Mouse (Mus musculus): ENCODE measurements around the gene Rfng. TPM values are rescaled to one million over a fixed set of nuclear protein-coding genes. Genes with fewer than 3 reads are reported as not detected.
"Not testable (repeated sequence)": the region's sequence is repeated elsewhere in the genome, so short reads cannot be mapped to it uniquely, and the experiment has no call there.

Rfng gene
- total RNA-seq, 4 experiments from 2014 or later, result 10.1 to 11.3 (median 11.2) TPM

DNA sequence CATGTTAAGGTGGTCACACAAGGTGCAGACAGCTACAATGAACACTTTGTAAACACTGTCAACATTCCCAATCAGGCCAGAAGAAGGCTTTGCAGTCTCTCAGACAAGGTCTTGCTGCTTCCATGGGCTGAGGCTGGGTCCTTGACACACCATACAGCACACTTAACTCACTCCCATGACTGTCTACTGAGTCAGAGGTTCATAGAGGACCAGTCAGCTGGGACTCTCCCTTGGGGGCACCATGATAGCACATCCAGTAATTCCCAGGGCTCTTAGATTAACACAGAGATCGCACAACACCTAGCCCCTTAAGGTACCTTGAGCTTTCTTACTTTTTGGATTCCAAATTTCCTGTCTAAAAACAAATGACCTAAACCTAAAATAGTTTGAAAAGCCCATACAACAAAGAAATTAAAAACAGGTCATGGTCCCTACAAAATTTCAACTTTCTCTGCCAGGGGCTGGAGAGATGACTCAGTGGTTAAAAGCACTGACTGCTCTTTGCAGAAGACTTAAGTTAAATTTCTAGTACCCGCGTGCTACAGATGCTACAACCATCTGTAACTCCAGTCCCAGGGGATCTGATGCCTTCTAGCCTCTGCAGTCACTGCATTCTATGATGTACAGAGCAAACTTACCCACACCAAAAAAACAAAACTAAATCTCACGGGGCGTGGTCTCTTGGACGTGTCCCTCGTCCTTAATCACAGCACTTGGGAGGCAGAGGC, 10.4 kb downstream of the Rfng start:
- DNase-seq (ENCODE audit: low spot score), result no peak

DNA sequence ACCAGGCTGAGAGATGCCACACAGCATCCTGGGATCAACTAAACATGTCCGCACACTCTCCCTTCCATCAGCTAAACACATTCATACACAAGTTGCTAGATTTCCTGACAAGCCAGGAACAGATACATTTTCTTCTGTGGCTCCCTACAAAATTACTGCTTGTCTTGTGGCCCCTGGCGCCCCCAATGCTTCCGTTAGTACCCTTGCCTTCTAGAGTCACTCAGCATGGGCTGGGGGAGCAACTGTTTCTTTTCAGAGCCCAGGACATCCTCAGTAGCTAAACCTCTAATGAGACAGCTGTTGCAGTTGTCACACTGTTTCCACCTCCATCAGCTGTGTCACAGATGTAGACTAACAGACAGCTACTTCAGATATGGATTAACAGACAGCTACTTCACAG, 11.3 kb downstream of the Rfng start:
- DNase-seq (ENCODE audit: low spot score), result no peak

DNA sequence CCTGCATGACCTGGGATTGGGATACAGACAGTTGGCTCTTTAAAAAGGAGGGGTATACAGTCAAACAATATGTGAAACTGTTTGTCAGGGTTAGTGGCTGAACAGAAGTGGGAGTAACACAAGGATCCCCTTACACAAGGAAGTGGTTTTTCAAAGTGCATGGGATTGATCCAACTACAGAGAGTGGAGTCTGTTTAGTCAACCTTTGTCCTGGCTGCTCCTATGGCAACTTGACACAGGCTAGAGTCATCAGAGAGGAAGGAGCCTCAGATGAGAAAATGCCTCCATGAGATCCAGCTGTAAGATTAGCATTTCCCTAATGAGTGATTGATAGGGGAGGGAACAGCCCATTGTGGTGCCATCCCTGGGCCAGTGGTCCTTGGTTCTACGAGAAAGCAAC, 15.8 kb downstream of the Rfng start:
- no peak for DNase-seq (ENCODE audit: low spot score)

DNA sequence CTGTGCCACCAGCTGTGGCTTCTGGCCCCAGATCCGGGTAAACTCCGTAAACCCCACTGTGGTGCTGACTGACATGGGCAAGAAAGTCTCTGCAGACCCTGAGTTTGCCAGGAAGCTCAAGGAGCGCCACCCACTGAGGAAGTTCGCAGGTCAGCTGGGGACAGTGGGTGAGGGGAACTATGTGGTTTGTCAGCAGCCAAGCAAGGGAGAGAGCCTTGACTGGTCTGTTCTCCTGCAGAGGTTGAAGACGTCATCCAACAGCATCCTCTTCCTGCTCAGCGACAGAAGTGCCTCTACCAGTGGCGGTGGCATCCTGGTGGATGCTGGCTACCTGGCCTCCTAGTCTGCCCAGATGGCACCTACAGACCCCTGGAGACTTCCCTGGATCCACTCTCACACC, 17.0 kb downstream of the Rfng start:
- not testable (repeated sequence) for DNase-seq (ENCODE audit: low spot score)

DNA sequence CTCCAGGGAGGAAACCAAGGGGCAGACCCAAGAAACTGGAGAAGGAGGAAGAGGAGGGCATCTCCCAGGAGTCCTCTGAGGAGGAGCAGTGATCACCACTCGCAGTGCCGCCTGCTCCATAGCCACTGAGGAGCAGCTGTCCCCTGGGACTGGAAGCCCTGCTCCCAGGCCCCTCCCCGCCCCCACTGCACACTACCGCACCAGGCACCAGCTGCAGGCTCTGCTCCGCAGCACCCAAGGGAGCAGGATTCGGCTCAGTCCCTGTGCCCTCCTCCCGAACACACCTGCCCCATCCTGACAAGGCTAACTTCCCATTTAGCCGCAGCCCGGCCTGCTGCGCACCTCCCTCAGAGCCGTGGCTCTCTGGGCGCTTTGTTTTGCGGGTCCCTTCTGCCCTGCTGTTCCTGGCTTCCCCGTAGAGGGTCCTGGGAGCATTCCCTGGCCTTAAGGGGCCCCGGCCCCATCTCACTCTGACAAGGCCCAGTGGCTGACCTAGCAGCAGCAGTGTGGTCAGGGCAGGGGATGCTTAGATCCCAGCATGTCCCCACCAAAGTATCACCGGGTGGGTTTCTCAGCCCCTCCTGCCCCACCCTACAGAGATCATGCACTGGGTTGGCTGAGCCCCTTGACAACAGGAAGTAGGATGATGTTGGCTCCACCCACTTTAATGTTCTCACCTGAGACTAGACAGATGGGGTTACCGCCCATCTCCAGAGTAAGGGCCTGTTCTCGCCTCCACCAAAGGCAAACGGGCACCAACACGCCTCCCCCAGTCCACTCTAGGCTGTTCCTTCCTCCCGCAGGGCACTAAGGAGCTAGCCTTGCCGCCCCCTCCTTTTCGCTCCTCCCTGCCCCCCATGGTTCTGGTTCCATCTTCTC, 20.6 kb downstream of the Rfng start:
- not testable (repeated sequence) for DNase-seq (ENCODE audit: low spot score)

DNA sequence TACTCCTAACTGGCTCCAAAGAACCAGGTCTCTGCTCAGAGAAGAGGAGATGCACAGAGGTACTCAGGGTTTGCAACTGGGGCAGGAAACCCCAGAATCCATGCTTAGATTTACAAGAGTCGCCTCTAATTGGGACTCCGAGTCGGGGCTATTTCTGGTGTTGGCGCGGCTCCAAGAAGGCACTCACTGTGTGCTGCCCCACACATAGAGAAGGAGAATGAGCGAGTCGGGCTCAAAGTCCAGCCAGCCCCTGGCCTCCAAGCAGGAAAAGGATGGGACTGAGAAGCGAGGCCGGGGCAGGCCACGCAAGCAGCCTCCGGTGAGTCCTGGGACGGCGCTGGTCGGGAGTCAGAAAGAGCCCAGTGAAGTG, 21.4 kb downstream of the Rfng start, which contains the start of gene Hmga1b:
TSS of gene Hmga1b (plus strand) at position 123 of the 370 bp plus-strand sequence.
- not testable (repeated sequence) for DNase-seq (ENCODE audit: low spot score)

DNA sequence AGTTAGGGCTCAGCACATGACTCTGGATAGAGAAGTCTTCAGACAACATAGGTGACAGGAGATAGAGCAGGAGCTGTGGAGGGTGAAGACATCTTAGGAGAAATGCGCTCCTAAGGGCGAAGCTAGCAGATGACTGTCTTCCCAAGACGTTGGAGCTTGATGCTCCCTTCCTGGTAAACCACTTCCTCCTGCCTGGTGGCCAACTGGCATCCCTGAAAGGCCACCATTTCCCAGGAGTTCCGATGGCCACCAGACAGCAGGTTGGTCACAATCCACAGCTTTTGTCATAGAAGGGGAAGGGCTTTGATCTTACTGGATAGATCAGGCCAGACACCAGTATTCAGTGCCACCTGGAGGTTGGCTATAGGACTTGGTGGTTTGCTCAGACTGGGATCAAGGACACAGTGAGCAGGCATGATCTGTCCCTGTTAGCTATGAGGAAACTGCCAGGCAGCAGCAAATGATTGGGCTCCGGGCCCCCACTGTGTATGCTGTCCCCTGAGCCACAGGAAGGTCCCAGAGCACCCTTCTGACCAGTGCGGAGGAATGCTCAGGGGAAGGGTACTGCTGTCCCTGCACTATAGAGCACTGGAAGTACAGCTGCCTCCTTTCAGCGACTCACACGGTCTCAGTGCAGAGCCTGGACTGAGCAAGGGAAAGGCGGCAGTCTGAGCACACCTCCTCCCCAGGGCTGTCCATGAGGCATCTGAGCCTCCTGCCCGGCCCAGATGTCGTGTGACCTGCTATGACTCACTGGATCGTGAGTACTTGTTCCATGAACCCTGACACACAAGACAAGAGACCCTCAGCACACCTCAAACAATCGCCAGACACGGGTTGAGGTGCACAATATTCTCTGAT, 22.0 kb downstream of the Rfng start:
- DNase-seq (ENCODE audit: low spot score), result no peak

DNA sequence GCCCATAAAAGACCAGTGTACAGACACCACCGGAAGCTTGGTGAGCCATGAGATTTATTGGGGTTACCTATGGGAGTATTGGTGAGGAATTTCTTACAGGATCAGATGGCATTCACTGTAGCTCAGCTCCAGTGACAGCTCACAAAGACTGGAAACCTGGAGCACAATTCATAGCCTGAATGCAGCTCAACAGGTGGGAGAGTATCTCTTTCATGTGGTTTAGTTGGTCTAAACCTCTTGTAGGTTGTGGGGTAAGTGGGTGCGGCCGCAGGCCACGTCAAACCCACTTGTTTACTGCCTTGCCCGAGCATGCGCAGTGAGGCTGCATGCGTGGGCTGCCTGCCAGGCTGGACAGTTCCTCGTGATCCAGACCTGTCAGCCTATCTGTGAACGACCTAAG, 23.8 kb downstream of the Rfng start:
- no peak for DNase-seq (ENCODE audit: low spot score)

DNA sequence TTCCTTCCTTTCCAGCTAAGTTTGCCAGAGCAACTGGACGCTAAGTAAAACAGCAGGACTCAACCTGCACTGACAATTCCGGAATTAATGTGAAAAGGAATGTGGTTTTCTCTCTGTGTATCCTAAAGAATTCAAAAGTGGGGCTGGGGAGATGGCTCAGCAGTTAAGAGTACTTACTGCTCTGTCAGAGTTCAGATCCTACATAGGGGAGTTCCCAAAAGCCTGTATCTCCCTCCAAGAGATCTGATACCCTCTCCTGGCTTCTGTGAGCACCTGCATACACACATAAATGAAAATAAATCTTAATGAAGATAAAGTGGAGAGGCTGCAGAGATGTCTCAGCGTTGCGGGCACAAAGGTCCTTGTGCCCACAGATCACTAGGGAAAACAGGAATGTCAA, 32.4 kb downstream of the Rfng start:
- no peak for DNase-seq (ENCODE audit: low spot score)

DNA sequence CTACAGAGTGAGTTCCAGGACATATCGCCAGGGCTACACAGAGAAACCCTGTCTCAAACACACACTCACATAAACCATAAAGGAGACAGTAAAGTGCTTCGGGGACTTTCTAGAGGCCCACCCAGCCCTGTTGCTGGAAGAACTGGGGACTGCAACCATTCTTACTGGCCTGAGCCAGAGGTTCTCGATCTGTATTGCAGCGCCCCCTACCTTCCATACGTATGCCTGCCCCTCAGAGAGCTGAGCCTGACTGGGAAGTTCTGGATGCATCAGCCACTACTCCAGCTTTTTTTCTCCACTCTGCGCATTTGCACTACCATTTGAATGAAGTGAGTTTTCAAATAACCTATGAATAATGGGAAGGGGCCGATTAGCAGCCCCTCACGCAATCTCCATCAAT, 34.6 kb downstream of the Rfng start:
- peak; percentile 33 for DNase-seq (ENCODE audit: low spot score)

DNA sequence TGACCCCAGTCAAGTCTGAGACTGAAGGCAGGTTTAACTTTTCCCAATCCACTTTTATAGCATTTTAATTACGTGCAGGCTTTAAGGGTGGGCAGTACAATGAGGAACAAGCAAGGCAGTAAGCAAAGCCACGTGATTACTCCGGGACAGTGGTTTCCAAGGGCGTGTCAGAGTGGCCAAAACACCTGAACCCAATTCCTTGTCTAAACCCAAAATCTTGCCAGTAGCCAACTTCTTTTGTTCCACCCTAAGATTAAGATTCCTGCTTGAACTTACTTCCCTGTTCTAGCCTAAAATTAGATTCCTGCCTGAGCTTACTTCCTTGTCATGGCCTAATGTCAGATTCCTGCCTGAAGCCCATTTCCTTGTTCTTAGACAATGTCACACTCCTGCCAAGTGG, 36.0 kb downstream of the Rfng start:
- DNase-seq (ENCODE audit: low spot score), result peak; percentile 40

DNA sequence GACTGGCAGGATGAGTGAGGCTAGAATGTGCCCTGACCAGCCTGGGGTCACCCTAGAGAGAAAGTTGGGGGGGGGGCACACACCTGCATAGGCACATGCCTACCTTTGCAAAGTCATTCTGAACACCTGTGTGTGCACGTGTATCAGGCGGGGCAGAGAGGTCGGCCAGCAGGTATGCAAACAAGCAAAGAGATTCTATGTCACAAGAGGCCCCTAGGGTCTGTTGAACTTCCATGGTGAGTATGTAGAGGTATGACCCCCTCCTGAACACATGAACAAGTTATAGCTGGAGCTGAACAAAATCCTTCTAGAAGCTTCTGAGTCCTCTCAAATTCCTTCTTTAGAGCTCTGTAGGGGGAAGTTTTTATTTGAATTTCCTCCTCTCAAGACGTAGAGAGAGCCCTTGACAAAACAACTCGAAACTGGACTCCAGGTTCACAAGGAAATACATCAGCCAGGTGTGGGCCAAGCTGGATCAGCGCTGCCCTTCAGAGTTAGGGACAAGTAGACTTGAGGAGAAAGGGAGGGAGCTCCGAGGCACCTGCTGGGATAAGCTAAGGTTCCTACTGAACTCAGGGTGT, 39.8 kb downstream of the Rfng start:
- no peak for DNase-seq (ENCODE audit: low spot score)

DNA sequence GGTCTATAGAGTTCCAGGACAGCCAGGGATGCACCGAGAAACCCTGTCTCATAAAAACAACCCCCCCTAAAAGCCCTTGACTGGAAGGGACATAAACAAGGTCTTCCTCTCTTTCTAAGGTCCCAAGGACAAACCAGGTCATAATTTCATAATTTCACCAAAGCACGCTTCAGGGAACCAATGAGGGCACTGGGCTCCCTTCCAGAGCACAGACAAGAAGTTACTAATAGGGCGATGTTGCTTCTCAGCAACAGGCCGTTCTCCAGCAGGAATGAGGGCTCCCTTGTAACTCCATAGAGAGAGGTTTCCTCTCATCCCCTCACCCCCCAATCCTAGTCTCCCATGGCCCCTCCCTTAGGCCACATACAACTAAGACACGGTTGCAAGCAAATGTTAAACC, 43.0 kb downstream of the Rfng start:
- no peak for DNase-seq (ENCODE audit: low spot score)

DNA sequence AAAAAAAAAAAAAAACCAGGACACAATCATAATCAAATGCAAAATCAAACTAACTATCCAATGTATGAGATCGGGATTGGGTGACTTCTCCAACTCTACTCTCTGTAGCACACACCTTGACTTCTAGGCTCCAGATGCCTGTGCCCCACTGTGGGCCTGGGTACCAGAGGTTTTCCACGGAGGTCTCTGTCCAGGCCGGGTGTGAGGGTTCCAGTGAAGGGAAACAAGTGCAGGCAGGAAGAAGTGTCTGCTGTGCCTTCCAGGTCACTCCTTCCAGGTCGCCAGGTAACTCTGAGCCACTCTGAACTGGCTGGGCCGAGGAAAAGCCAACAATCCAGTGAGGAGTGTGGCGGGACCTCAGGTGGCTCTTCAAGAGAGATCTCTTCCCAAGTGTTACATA, 47.6 kb downstream of the Rfng start:
- DNase-seq (ENCODE audit: low spot score), result no peak

DNA sequence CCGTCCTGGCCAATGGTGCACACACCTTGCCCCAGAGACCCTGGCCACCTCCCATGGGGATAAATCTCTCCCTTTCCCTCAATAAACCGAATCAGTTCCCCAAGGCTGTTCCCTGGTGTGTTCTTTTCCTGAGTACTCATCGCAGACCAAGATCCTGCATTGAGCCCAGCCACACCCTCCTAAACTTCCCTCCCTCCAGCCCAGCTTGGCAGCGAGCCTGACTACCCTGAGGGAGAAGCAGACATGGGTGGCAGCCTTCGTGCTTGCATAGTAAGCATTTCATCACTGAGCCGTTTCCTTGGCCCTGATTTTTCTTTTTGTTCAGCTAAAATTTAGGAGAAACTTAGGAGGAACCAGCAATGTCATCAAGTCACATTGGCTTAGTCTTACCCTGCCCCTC, 50.5 kb downstream of the Rfng start:
- DNase-seq (ENCODE audit: low spot score), result peak; percentile 50

DNA sequence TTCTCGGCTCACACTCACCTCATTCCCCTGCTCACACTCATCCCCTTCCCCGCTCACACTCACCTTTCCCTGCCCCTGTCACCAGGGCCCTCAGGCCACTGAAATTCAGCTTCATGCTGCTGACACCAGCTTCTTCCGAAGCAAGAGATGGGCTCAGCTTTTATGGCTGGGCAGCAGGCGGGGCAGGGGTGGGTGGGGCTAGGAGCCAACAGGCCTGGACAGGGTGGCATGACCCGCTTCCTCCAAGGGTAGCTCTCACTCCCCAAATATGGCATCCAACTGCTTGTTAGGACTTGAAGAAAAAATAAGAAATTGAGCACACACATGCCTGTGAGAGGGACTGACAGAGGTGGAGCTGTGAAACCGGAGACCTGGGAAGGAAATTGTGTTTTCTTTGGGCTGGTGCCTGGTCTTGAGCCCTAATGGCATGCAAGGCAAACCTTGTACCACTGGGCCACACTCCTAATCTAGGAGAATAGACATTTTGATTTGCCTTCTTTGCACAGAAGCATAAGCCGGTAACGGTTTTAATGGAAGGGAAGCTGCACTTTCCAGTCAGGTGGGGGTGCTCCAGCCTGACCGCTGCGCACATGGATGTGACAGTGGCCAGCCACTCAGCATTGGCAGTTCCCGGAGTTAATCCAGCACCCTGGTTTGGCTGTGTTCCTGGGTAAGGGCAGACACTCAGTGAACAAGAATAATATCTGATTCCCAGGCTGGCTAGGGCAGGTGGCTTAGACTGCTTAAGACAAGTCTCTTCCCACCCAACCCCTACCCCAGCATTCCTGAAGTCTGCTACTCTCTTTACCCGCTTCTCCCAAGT, 51.9 kb downstream of the Rfng start, which contains the start of gene Cbr2:
TSS of gene Cbr2 (minus strand) at position 257 of the 823 bp plus-strand sequence.
- peak; percentile 64 for DNase-seq (ENCODE audit: low spot score)

DNA sequence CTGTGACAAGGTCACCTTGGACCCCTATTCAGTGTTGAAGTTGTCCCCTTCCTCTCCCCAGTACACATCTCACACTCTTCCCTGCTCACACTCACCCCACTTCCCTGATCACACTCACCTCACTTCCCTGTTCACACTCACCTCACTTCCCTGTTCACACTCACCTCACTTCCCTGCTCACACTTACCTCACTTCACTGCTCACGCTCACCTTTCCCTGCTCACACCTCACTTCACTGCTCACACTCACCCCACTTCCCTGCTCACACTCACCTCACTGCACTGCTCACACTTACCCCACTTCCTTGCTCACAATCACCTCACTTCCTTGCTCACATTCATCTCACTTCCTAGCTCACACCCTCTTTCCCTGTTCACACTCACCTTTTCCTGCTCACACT, 52.6 kb downstream of the Rfng start:
- DNase-seq (ENCODE audit: low spot score), result no peak

Measured in heart, adult 8-10 months (tissue).